25 mouse cellular contexts compared by ENCODE assay signal in genomic region chr14:103741216-103741615, GRCm38 (mm10).
DNase-seq lines count a peak whose midpoint lies in the region; ATAC-seq and TF ChIP-seq lines count a peak whose summit lies in the region.
"Had no signal": no experiment of that assay in that cellular context is flagged by ENCODE, and none has a peak within 500 bp of the region (broad histone marks: within the 10 kb centered on the region; RNA-seq: fewer than 3 reads in every experiment).

No protein-coding gene starts in this region.

- H3K9ac ChIP-seq in intestine, postnatal 0 days (ENCODE audit: low read depth, low read length), result no peak overlapping the region
- H3K9ac ChIP-seq in intestine, embryonic 15.5 days, result no peak overlapping the region
- H3K9ac ChIP-seq in lung, embryonic 14.5 days, result no peak overlapping the region
- H3K9ac ChIP-seq in lung, postnatal 0 days (replicated peaks; ENCODE audit: low read depth), result no peak overlapping the region
- H3K9ac ChIP-seq: embryonic facial prominence, embryonic 15.5 days; heart, embryonic 13.5 days; limb, embryonic 15.5 days; liver, embryonic 15.5 days; midbrain, embryonic 12.5 days; neural tube, embryonic 15.5 days had no signal

- H3K4me3 ChIP-seq in intestine, postnatal 0 days (ENCODE audit: low read depth, low read length), result no peak overlapping the region
- no peak overlapping the region for H3K4me3 ChIP-seq in intestine, embryonic 15.5 days (replicated peaks)
- H3K4me3 ChIP-seq in lung, embryonic 14.5 days (ENCODE audit: low read depth, low read length), result no peak overlapping the region
- H3K4me3 ChIP-seq in lung, postnatal 0 days (ENCODE audit: low read depth, low read length), result no peak overlapping the region
- H3K4me3 ChIP-seq: embryonic facial prominence, embryonic 15.5 days; heart, embryonic 13.5 days; limb, embryonic 15.5 days; liver, embryonic 15.5 days; midbrain, embryonic 12.5 days; neural tube, embryonic 15.5 days had no signal

- H3K27me3 ChIP-seq in intestine, postnatal 0 days (replicated peaks; ENCODE audit: control insufficient read depth, insufficient read depth, low read length), result no peaks in the 10 kb centered on the region
- H3K27me3 ChIP-seq in intestine, embryonic 15.5 days (replicated peaks), result no peaks in the 10 kb centered on the region
- no peaks in the 10 kb centered on the region for H3K27me3 ChIP-seq in lung, embryonic 14.5 days (ENCODE audit: insufficient read depth, low read length)
- no peaks in the 10 kb centered on the region for H3K27me3 ChIP-seq in lung, postnatal 0 days (replicated peaks; ENCODE audit: insufficient read depth, low read length)
- H3K27me3 ChIP-seq: embryonic facial prominence, embryonic 15.5 days; heart, embryonic 13.5 days; limb, embryonic 15.5 days; liver, embryonic 15.5 days; midbrain, embryonic 12.5 days; neural tube, embryonic 15.5 days had no signal

- H3K27ac ChIP-seq in intestine, postnatal 0 days (ENCODE audit: low read depth, low read length), result no peak overlapping the region
- H3K27ac ChIP-seq in intestine, embryonic 15.5 days, result no peak overlapping the region
- H3K27ac ChIP-seq in lung, embryonic 14.5 days (ENCODE audit: low read depth), result no peak overlapping the region
- H3K27ac ChIP-seq in lung, postnatal 0 days (ENCODE audit: low read length), result no peak overlapping the region
- H3K27ac ChIP-seq: embryonic facial prominence, embryonic 15.5 days; heart, embryonic 13.5 days; limb, embryonic 15.5 days; liver, embryonic 15.5 days; midbrain, embryonic 12.5 days; neural tube, embryonic 15.5 days had no signal

- no peaks in the 10 kb centered on the region for H3K4me1 ChIP-seq in intestine, postnatal 0 days (replicated peaks; ENCODE audit: control insufficient read depth, insufficient read depth, low read length)
- H3K4me1 ChIP-seq in intestine, embryonic 15.5 days (replicated peaks), result no peaks in the 10 kb centered on the region
- no peaks in the 10 kb centered on the region for H3K4me1 ChIP-seq in lung, embryonic 14.5 days (ENCODE audit: insufficient read depth)
- H3K4me1 ChIP-seq in lung, postnatal 0 days (ENCODE audit: insufficient read depth, low read depth, low read length), result no peaks in the 10 kb centered on the region
- H3K4me1 ChIP-seq: embryonic facial prominence, embryonic 15.5 days; heart, embryonic 13.5 days; limb, embryonic 15.5 days; liver, embryonic 15.5 days; midbrain, embryonic 12.5 days; neural tube, embryonic 15.5 days had no signal

- no peak overlapping the region for H3K4me2 ChIP-seq in intestine, postnatal 0 days (replicated peaks; ENCODE audit: low read depth)
- H3K4me2 ChIP-seq in intestine, embryonic 15.5 days (replicated peaks), result no peak overlapping the region
- no peak overlapping the region for H3K4me2 ChIP-seq in lung, embryonic 14.5 days
- H3K4me2 ChIP-seq in lung, postnatal 0 days (replicated peaks; ENCODE audit: low read depth, low read length), result no peak overlapping the region
- H3K4me2 ChIP-seq: embryonic facial prominence, embryonic 15.5 days; heart, embryonic 13.5 days; limb, embryonic 15.5 days; liver, embryonic 15.5 days; midbrain, embryonic 12.5 days; neural tube, embryonic 15.5 days had no signal

- no peaks in the 10 kb centered on the region for H3K9me3 ChIP-seq in intestine, postnatal 0 days (ENCODE audit: control insufficient read depth)
- no peaks in the 10 kb centered on the region for H3K9me3 ChIP-seq in intestine, embryonic 15.5 days
- no peaks in the 10 kb centered on the region for H3K9me3 ChIP-seq in lung, embryonic 14.5 days (ENCODE audit: low read depth, low read length)
- no peaks in the 10 kb centered on the region for H3K9me3 ChIP-seq in lung, postnatal 0 days (ENCODE audit: low read length)
- H3K9me3 ChIP-seq: embryonic facial prominence, embryonic 15.5 days; heart, embryonic 13.5 days; limb, embryonic 15.5 days; liver, embryonic 15.5 days; midbrain, embryonic 12.5 days; neural tube, embryonic 15.5 days had no signal

- no peaks in the 10 kb centered on the region for H3K36me3 ChIP-seq in intestine, postnatal 0 days (ENCODE audit: control insufficient read depth, insufficient read depth)
- no peaks in the 10 kb centered on the region for H3K36me3 ChIP-seq in intestine, embryonic 15.5 days
- no peaks in the 10 kb centered on the region for H3K36me3 ChIP-seq in lung, embryonic 14.5 days (ENCODE audit: insufficient read depth)
- no peaks in the 10 kb centered on the region for H3K36me3 ChIP-seq in lung, postnatal 0 days (ENCODE audit: insufficient read depth, low read length)
- H3K36me3 ChIP-seq: embryonic facial prominence, embryonic 15.5 days; heart, embryonic 13.5 days; limb, embryonic 15.5 days; liver, embryonic 15.5 days; midbrain, embryonic 12.5 days; neural tube, embryonic 15.5 days had no signal

- no peak for TF ChIP-seq EP300 in lung, postnatal 0 days (IDR thresholded peaks at IDR 0.05)

- ATAC-seq in intestine, postnatal 0 days, result no peak
- ATAC-seq in intestine, embryonic 15.5 days, result no peak
- no peak for ATAC-seq in lung, embryonic 14.5 days (ENCODE audit: insufficient read depth)
- ATAC-seq in lung, postnatal 0 days, result no peak
- ATAC-seq: activated CD4-positive, CD25-positive, alpha-beta regulatory T cell, adult 4 months; forebrain, embryonic 14.5 days; hindbrain, embryonic 16.5 days; intestine, embryonic 16.5 days had no signal

- peak; percentile 29; the same call in 1 of the 2 replicates for TF ChIP-seq CTCF in intestine, postnatal 0 days (IDR thresholded peaks at IDR 0.05; ENCODE audit: low read depth)
- no peak for TF ChIP-seq CTCF in lung, embryonic 14.5 days (IDR thresholded peaks at IDR 0.05; ENCODE audit: low read depth)
- no peak for TF ChIP-seq CTCF in lung, postnatal 0 days (IDR thresholded peaks at IDR 0.05)

- 84% methylated on average over 7 of the region's 7 CpGs for WGBS in intestine, postnatal 0 days
- WGBS in intestine, embryonic 15.5 days, result 82% methylated on average over 7 of the region's 7 CpGs
- whole genome bisulfite sequencing in lung, embryonic 14.5 days, result 84% methylated on average over 7 of the region's 7 CpGs
- WGBS in lung, postnatal 0 days, result 73% methylated on average over 7 of the region's 7 CpGs

- peak; percentile 15 for DNase-seq in lung, embryonic 14.5 days
- DNase-seq in lung, postnatal 0 days (ENCODE audit: low spot score), result no peak
- peak; percentile 63 for DNase-seq in kidney, postnatal 14 days
- DNase-seq in left cerebral cortex, adult 9 months (ENCODE audit: low spot score in 2 of 2), result no peak
- no peak for DNase-seq in urinary bladder, adult 18-20 months (ENCODE audit: low spot score in 2 of 2)
- DNase-seq: adrenal gland, postnatal 10 days; cerebellum, adult 8-10 months; heart, postnatal 36 days; left cerebral cortex, postnatal 4 days; lung, postnatal 10 days; right cerebral cortex, adult 18-20 months; right cerebral cortex, postnatal 4 days; thymus, postnatal 36 days had no signal

Comparison
In these comparisons a context has a peak if more than half of its experiments do, and no peak if none do; other contexts are left out.
1. DNase-seq: peak in lung, embryonic 14.5 days (single experiment) and kidney, postnatal 14 days (single experiment); none in lung, postnatal 0 days (single experiment), left cerebral cortex, adult 9 months (0 of 2) and urinary bladder, adult 18-20 months (0 of 2).